Mouse (Mus musculus) midbrain, embryonic 16.5 days (tissue): ENCODE measurements around the gene Aym1. TPM values are rescaled to one million over a fixed set of nuclear protein-coding genes. Genes with fewer than 3 reads are reported as not detected.
"Not testable (repeated sequence)": the region's sequence is repeated elsewhere in the genome, so short reads cannot be mapped to it uniquely, and the experiment has no call there.

ENCODE experiments used
- ATAC-seq: fragments of 200-750 bp; cut with Nextera tagmentation; 2 replicates; pipeline ENCODE4 v1.8.0; 2017; ENCODE audit warnings: moderate TSS enrichment
- H3K27ac ChIP-seq: fragments of 300-500 bp; sonication (generic); 2 replicates; pipeline ENCODE4 v1.5.1; 2014; ENCODE audit warnings: mild to moderate bottlenecking, low read length, mixed read lengths
- H3K27me3 ChIP-seq: fragments of 300-500 bp; sonication (generic); 2 replicates; pipeline ENCODE4 v1.6.1; 2014; ENCODE audit warnings: low read depth, low read length, mixed read lengths; ENCODE audit not compliant: control insufficient read depth, insufficient read depth
- H3K36me3 ChIP-seq: fragments of 300-500 bp; sonication (generic); 2 replicates; pipeline ENCODE4 v1.6.1; 2014; ENCODE audit warnings: mild to moderate bottlenecking, low read length, moderate library complexity, mixed read lengths; ENCODE audit not compliant: control insufficient read depth, insufficient read depth
- H3K4me1 ChIP-seq: fragments of 300-500 bp; sonication (generic); 2 replicates; pipeline ENCODE4 v1.6.1; 2014; ENCODE audit warnings: mild to moderate bottlenecking, low read length, mixed read lengths; ENCODE audit not compliant: control insufficient read depth, insufficient read depth
- H3K4me2 ChIP-seq: fragments of 300-500 bp; sonication (generic); 2 replicates; pipeline ENCODE4 v1.6.1; 2014; ENCODE audit warnings: mild to moderate bottlenecking, low read length, mixed read lengths
- H3K4me3 ChIP-seq: fragments of 300-500 bp; sonication (generic); 2 replicates; pipeline ENCODE4 v1.5.1; 2014; ENCODE audit warnings: low read depth, mild to moderate bottlenecking, low read length, moderate library complexity, mixed read lengths
- H3K9ac ChIP-seq: fragments of 300-500 bp; sonication (generic); 2 replicates; pipeline ENCODE4 v1.6.1; 2014; ENCODE audit warnings: low read depth, low read length, mixed read lengths
- H3K9me3 ChIP-seq: fragments of 300-500 bp; sonication (generic); replicated peaks from 2 replicates; pipeline ENCODE4 v1.6.1; 2014; ENCODE audit warnings: mild to moderate bottlenecking, low read length, mixed read lengths; ENCODE audit not compliant: control insufficient read depth, poor library complexity, severe bottlenecking
- WGBS: fragments of 180-500 bp; shearing (Covaris S2); extraction: QIAGEN DNeasy Blood & Tissue Kit; methylation state at CpG from one replicate; pipeline ENCODE4 v1.1.7; 2014; 5-methylcytosine and 5-hydroxymethylcytosine counted together
- polyA plus RNA-seq: library from polyadenylated mRNA; unstranded; fragments of >200 nt; fragmentation: Nextera tagmentation; extraction: Ambion mirVana; gene quantifications from 2 replicates; pipeline ENCODE4 v1.2.1, GENCODE M21; 2015

Gene Aym1
- polyA plus RNA-seq, 1 experiment from 2014 or later, result not detected

DNA sequence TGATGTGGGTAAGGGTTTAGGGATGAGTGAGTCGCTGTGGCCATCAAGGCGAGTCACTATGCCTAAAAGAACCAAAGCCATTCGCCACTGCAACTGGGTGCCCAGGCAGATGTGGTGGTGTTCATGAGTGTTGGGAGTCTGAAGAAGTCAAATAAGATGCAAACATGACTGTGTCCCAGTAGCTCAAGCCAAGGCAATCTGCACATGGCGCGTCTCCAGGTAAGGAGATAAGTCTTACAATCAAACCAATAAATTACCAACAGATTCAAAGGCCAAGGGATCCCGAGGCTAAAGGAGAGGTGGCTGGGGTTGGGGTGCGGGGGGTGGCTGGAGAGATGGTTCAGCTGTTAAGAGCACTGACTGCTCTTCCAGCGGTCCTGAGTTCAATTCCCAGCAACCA is 6.1 kb downstream of the Aym1 start:
- H3K9me3 ChIP-seq, result no peaks in the 10 kb centered on the region
- H3K4me1 ChIP-seq, result peaks cover 3% of the 10 kb centered on the region
- no peak overlapping the region for H3K4me3 ChIP-seq
- no peak overlapping the region for H3K4me2 ChIP-seq
- no peak for ATAC-seq
- H3K27ac ChIP-seq, result no peak overlapping the region
- WGBS, result 93% methylated on average over 8 of the region's 8 CpGs
- no peaks in the 10 kb centered on the region for H3K36me3 ChIP-seq
- H3K27me3 ChIP-seq, result 0 out of 2 replicates have a peak, but pooled peaks cover 3% of the 10 kb centered on the region
- no peak overlapping the region for H3K9ac ChIP-seq

DNA sequence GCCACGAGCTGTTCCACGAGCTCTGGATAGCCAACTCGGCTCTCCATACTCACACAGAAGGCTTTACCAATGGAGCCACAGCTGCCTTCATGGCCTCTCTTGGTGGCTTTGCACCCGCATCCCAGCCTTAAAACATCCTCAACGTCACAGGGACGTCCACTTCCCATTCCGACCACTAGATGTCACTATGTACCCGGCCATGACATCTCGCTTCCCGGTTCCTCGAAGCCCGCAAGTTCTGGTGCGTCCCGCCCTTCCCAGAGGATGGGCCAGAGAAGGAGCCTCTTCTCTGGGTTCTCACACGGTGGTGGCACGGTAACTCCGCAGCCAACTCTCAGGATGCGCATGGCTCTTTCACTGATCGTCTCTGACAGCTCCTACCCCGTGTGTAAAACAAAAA is 8.8 kb downstream of the Aym1 start:
- H3K27me3 ChIP-seq, result 0 out of 2 replicates have a peak, but pooled peaks cover 3% of the 10 kb centered on the region
- no peak overlapping the region for H3K4me3 ChIP-seq
- H3K9ac ChIP-seq, result no peak overlapping the region
- H3K36me3 ChIP-seq, result no peaks in the 10 kb centered on the region
- H3K4me1 ChIP-seq, result no peaks in the 10 kb centered on the region
- H3K27ac ChIP-seq, result no peak overlapping the region
- WGBS, result 4% methylated on average over 20 of the region's 20 CpGs
- H3K4me2 ChIP-seq, result peak overlapping the region; percentile 28; the same call in 1 of the 2 replicates
- peak; percentile 74 for ATAC-seq
- no peaks in the 10 kb centered on the region for H3K9me3 ChIP-seq

DNA sequence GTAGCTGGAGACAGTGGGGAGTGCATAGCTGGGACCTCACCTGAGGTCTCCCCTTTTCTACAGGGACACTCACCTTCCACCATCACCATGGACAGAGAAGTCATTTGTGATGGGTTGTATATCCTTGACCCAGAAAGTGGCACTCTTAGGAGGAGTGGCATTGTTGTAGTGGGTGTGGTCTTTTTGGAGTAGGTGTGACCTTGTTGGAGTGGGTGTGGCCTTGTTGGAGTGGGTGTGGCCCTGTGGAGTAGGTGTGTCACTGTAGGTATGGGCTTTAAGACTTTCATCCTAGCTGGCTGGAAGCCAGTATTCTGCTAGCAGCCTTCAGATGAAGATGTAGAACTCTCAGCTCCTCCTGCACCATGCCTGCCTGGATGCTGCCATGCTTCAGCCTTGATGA is 10.6 kb downstream of the Aym1 start:
- H3K9ac ChIP-seq, H3K4me3 ChIP-seq, H3K36me3 ChIP-seq, H3K27ac ChIP-seq, H3K27me3 ChIP-seq, ATAC-seq, H3K4me2 ChIP-seq, H3K9me3 ChIP-seq, H3K4me1 ChIP-seq: not testable (repeated sequence)

DNA sequence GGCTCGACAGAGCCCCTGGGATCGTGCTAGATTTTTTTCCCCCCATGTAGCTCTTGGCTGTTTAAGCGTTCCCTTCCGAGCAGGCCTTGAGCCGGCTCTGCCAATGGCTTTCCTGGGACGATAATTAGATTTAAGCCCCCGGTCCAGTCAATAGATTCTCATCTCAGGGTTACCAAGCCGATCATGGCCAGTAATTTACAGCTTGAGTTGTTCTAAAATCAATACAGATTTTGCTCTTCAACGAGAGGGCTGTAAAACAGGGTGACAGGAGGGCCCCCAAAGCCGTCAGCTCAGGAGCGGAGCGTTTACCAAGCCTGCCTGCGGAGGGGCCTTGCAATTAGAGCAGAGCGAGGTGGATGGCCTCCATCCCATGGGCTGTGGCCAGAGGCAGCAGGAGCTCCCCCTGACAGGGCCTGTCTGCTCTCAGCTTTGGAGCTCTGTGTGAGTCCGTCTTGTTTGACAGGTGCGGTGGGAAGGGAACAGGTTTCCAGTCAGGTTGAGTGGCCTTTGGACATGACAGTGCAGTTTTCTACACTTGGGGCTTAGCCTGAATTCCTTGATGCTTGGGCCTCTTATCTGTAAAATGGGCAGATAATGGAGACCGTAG is 12.3 kb downstream of the Aym1 start:
- Histone ChIP-seq H3K36me3 (no peaks in the 10 kb centered on the region), H3K27ac (no peak overlapping the region), H3K9ac (no peak overlapping the region), H3K4me2 (no peak overlapping the region), H3K4me3 (no peak overlapping the region), H3K27me3 (peaks cover 3% of the 10 kb centered on the region; the same call in 1 of the 2 replicates), H3K9me3 (no peaks in the 10 kb centered on the region), H3K4me1 (peaks cover 15% of the 10 kb centered on the region)
- no peak for ATAC-seq
- WGBS, result 75% methylated on average over 17 of the region's 17 CpGs

DNA sequence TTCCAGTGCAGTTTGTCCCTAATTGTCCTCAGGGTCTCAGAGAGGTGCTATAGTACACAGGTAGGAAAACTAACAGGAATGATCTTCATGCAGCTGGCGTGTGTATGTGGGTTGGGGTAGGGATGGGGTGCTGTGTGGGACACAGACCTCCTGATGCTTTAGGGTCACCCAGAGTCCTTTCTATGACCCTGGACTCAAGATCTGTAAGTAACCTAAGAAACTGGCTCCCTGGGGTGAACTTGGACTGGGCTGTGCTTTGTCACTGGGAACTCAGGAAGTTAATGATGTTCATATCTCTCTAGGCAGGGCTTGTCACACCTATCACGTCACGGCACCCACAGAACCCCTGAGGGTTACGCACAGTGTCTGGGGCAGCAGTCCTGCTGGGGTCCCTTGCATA is 15.4 kb downstream of the Aym1 start:
- Histone ChIP-seq H3K4me3 (no peak overlapping the region), H3K9ac (peak overlapping the region; percentile 66; the same call in 1 of the 2 replicates), H3K27me3 (no peaks in the 10 kb centered on the region; the same call in 1 of the 2 replicates), H3K36me3 (no peaks in the 10 kb centered on the region), H3K4me1 (peaks cover 15% of the 10 kb centered on the region), H3K9me3 (no peaks in the 10 kb centered on the region), H3K27ac (peak overlapping the region; percentile 66), H3K4me2 (peak overlapping the region; percentile 57)
- peak; percentile 43 for ATAC-seq
- WGBS, result 48% methylated on average over 4 of the region's 4 CpGs

DNA sequence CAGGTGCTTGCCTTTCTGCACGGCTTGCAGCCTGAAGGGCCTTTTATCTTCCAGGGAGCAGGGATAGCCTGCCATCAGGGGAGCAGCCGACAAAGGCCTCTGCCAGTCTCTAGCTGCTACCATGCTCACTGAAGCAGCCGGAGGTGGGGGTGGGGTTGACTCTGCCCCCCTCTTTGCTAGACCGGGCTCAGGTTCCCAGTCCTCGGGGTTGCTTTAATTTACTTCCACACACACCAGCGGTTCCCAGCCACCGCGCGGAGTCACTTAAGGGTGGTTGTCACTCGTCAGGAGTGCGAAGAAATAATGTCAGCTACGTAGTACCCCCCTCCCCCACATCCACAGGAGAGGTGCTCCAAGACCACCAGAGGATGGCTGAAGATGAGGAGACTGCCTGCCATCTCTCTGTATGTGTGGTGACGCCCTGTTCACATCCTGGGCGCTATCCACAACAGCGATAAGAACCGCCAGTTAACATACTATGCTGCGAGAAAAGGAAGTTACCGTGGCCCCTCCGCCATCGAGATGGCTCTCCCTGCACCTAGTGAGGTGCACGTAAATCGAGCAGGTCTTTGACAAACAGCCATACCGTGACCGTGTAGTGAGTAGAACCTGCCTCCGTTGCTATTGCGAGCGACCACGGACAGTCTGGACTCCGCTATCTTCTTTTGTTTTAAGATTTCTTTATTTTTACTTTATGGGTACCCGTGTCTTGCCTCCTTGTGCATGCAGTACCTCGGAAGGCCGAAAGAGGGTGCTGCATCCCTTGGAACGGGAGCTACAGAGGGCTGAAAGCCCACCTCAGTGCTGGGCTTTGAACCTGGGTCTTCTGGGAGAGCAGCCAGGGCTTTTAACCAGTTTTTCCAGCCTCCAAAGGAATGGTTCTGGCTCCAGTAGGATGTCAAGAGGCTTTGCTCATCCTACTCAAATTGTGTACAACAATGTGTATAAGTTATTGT is 16.2 kb downstream of the Aym1 start:
- 2% methylated on average over 33 of the region's 33 CpGs for WGBS

DNA sequence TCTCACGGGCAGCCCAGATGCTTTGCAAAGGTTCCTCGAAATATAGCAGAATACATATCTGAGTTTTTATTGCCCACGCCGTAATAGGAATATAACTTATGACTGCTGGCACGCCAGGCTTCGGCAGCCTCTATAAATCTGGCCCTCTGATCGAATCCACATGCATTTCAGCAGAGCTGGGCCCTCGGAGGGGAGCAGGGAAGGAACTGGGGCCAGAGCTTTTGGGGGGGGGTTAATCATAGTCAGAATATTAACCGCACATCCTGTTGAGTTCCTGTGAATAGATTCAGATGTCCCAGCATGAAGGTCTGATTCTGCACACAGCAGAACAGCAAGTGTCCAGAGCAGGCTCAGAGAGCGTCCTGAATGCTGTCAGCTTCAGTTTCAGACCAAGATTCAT is 17.2 kb downstream of the Aym1 start:
- H3K27me3 ChIP-seq, result no peaks in the 10 kb centered on the region; the same call in 1 of the 2 replicates
- no peak overlapping the region for H3K4me2 ChIP-seq
- H3K9me3 ChIP-seq, result no peaks in the 10 kb centered on the region
- peaks cover 15% of the 10 kb centered on the region for H3K4me1 ChIP-seq
- WGBS, result 74% methylated on average over 10 of the region's 10 CpGs
- no peak overlapping the region for H3K4me3 ChIP-seq
- H3K36me3 ChIP-seq, result no peaks in the 10 kb centered on the region
- H3K27ac ChIP-seq, result peak overlapping the region; percentile 40; the same call in 1 of the 2 replicates
- no peak for ATAC-seq
- H3K9ac ChIP-seq, result no peak overlapping the region

More for the DNA sequence above, 16.2 kb downstream of the Aym1 start:
- peaks cover 15% of the 10 kb centered on the region for H3K4me1 ChIP-seq
- H3K27ac ChIP-seq, result peak overlapping the region; percentile 66
- H3K4me2 ChIP-seq, result peak overlapping the region; percentile 57
- no peaks in the 10 kb centered on the region; the same call in 1 of the 2 replicates for H3K27me3 ChIP-seq
- no peaks in the 10 kb centered on the region for H3K36me3 ChIP-seq
- peak overlapping the region; percentile 28 for H3K4me3 ChIP-seq
- H3K9ac ChIP-seq, result peak overlapping the region; percentile 66
- ATAC-seq, result peak; percentile 80
- no peaks in the 10 kb centered on the region for H3K9me3 ChIP-seq

DNA sequence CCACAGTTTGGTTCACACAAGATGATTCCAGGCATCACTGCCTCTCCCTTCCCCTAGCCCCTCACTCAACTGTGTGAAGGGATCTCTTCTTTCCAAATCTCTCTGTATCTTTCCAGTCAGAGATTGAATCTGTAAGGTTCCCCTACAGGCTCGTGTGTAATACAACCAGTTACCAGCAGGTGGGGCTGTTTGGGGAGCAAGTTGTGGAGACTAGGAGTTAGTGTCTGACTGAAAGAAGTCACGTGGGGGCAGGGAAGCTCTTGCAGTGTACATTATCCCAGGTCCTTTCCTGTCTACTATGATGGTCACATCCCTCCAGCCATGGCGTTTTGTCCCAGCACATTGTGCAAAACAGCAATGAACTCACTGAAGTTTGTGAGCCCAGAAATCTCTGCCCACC is 18.7 kb downstream of the Aym1 start:
- Histone ChIP-seq H3K9ac (no peak overlapping the region), H3K4me2 (no peak overlapping the region), H3K9me3 (no peaks in the 10 kb centered on the region), H3K27ac (no peak overlapping the region), H3K27me3 (no peaks in the 10 kb centered on the region; the same call in 1 of the 2 replicates), H3K36me3 (no peaks in the 10 kb centered on the region), H3K4me3 (no peak overlapping the region), H3K4me1 (peaks cover 15% of the 10 kb centered on the region)
- WGBS, result 29% methylated on average over 3 of the region's 3 CpGs
- ATAC-seq, result no peak

DNA sequence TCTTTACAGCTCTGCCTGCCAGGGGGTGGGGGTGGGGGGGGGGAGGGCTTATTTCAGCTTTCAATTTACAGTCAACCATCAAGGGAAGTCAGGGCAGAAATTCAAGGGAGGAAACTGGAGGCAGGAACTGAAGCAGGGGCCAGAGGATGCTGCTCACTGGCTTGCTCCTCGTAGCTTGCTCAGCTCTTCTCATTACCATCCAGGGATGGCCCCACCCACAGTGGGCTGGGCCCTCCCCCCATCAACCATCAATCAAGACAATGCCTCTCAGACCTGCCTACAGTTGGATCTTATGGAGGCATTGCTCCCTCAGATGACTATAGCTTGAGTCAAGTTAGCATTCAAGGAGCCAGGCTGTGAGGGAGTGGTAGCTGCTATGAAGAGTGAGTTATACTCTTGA is 19.2 kb downstream of the Aym1 start:
- H3K4me2 ChIP-seq, result no peak overlapping the region
- peaks cover 15% of the 10 kb centered on the region for H3K4me1 ChIP-seq
- no peak overlapping the region for H3K4me3 ChIP-seq
- H3K27me3 ChIP-seq, result no peaks in the 10 kb centered on the region; the same call in 1 of the 2 replicates
- no peak overlapping the region for H3K9ac ChIP-seq
- 57% methylated on average over 1 of the region's 1 CpGs for WGBS
- no peaks in the 10 kb centered on the region for H3K36me3 ChIP-seq
- H3K9me3 ChIP-seq, result no peaks in the 10 kb centered on the region; the same call in 1 of the 2 replicates
- ATAC-seq, result no peak
- no peak overlapping the region for H3K27ac ChIP-seq
